In the genomic region with DNA sequence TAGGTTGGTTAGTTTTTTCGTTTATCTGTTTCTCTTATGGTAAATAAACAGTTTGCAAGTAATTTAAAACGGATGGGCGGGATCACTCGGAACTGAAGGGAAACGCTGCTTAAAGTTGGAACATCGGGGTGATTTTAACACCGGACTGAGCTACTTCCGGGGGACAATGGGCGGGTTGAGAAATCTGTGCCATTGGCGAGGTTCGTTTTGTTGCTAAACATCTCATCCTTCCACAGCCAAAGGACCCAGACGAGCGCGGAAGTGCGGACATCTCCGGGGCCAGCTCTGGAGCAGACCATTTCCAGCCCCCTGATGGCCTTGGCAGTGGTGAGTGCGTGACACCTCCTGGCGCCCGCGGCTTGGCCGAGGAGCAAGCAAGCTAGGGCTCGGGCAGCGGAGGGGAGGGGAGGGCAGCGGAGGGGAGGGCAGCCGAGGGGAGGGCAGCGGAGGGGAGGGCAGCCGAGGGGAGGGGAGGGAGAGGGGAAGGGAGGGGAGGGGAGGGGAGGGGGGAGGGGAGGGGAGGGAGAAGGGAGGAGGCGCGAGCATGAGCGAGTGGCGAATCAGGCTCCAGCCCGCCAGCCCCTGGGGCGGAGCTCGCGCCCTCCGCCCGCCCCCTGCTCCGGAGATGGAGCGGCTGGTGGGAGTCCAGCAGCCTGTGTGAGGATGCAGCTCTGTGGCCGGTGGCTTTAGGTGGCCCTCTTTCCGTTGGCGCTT, we compare ENCODE assay signal across 8 mouse cellular contexts. TPM values are rescaled to one million over a fixed set of nuclear protein-coding genes. Genes with fewer than 3 reads are reported as not detected.
DNase-seq lines count a peak whose midpoint lies in the region; ATAC-seq and TF ChIP-seq lines count a peak whose summit lies in the region.

No protein-coding gene starts in this region.

- H3K27ac ChIP-seq in heart, embryonic 10.5 days: peak overlapping the region; percentile 85
- H3K27ac ChIP-seq in kidney, embryonic 15.5 days: peak overlapping the region; percentile 95
- H3K27ac ChIP-seq in liver, adult 2 months (replicated peaks; ENCODE audit: insufficient read depth, low read depth, low read length): peak overlapping the region; percentile 91

- DNase-seq in brain, adult 2 months (ENCODE audit: low read depth, low spot score): peak; percentile 93
- peak; percentile 83 for DNase-seq in heart, embryonic 10.5 days (ENCODE audit: low spot score)
- peak; percentile 85 for DNase-seq in liver, adult 2 months (ENCODE audit: extremely low read depth, low read depth, low spot score)
- DNase-seq in splenic B cell, adult 2 months (ENCODE audit: low read depth, low spot score): peak; percentile 78

- WGBS in heart, embryonic 10.5 days: 18% methylated on average over 30 of the region's 42 CpGs
- 17% methylated on average over 32 of the region's 42 CpGs for WGBS in kidney, embryonic 15.5 days
- WGBS in liver, adult 2 months: 0% methylated on average over 36 of the region's 42 CpGs

- TF ChIP-seq POLR2A in liver, adult 2 months (IDR thresholded peaks at IDR 0.05; ENCODE audit: extremely low read depth, insufficient read depth, low read length): no peak
- no peak for TF ChIP-seq POLR2A in myocyte (IDR thresholded peaks at IDR 0.05; ENCODE audit: insufficient read length, low read depth)

- H3K79me2 ChIP-seq in C2C12 (ENCODE audit: control insufficient read depth, insufficient read depth) (no peaks in the 10 kb centered on the region), myocyte (ENCODE audit: control insufficient read depth, insufficient read depth) (no peaks in the 10 kb centered on the region)
- H3K79me2 ChIP-seq in liver, adult 2 months (ENCODE audit: control insufficient read depth, insufficient read depth, low read length): no peaks in the 10 kb centered on the region

- H3K27me3 ChIP-seq in C2C12 (ENCODE audit: control insufficient read depth, insufficient read depth, insufficient read length) (no peaks in the 10 kb centered on the region), myocyte (ENCODE audit: control insufficient read depth, insufficient read depth, insufficient read length) (no peaks in the 10 kb centered on the region)
- H3K27me3 ChIP-seq in heart, embryonic 10.5 days (ENCODE audit: insufficient read depth, poor library complexity, severe bottlenecking): no peaks in the 10 kb centered on the region
- peaks cover 7% of the 10 kb centered on the region for H3K27me3 ChIP-seq in kidney, embryonic 15.5 days
- no peaks in the 10 kb centered on the region for H3K27me3 ChIP-seq in liver, adult 2 months (ENCODE audit: control insufficient read depth, insufficient read depth, low read length)
- no peaks in the 10 kb centered on the region for H3K27me3 ChIP-seq in splenic B cell, adult 2 months (ENCODE audit: control insufficient read depth, insufficient read depth, low read length, poor library complexity, severe bottlenecking)

- H3K36me3 ChIP-seq in C2C12 (ENCODE audit: control insufficient read depth, insufficient read depth) (no peaks in the 10 kb centered on the region), myocyte (ENCODE audit: control insufficient read depth, insufficient read depth) (no peaks in the 10 kb centered on the region)
- H3K36me3 ChIP-seq in heart, embryonic 10.5 days: no peaks in the 10 kb centered on the region
- no peaks in the 10 kb centered on the region for H3K36me3 ChIP-seq in kidney, embryonic 15.5 days
- H3K36me3 ChIP-seq in liver, adult 2 months (ENCODE audit: control insufficient read depth, insufficient read depth, low read length): no peaks in the 10 kb centered on the region
- no peaks in the 10 kb centered on the region for H3K36me3 ChIP-seq in splenic B cell, adult 2 months (ENCODE audit: control insufficient read depth, insufficient read depth, low read length, poor library complexity, severe bottlenecking)

- H3K4me2 ChIP-seq in kidney, embryonic 15.5 days: peak overlapping the region; percentile 55
- peak overlapping the region; percentile 83 for H3K4me2 ChIP-seq in myocyte (ENCODE audit: low read depth)

- peak; percentile 97 for ATAC-seq in erythroblast, adult 5-6 weeks (replicated peaks; ENCODE audit: low FRiP score, poor library complexity, severe bottlenecking)
- ATAC-seq in kidney, embryonic 15.5 days (replicated peaks; ENCODE audit: low FRiP score): peak; percentile 99

- H3K79me3 ChIP-seq in C2C12 (ENCODE audit: low read depth): no peaks in the 10 kb centered on the region

- H3ac ChIP-seq in C2C12 (ENCODE audit: control insufficient read depth, insufficient read length, low read depth) (peak overlapping the region; percentile 61), myocyte (ENCODE audit: control insufficient read depth, insufficient read length) (no peak overlapping the region)

- 0 out of 2 replicates have a peak overlapping the region, but pooled peaks have one; percentile 38 for H3K9ac ChIP-seq in kidney, embryonic 15.5 days
- H3K9ac ChIP-seq in liver, adult 2 months (ENCODE audit: low read depth, low read length): peak overlapping the region; percentile 85

- no peak for TF ChIP-seq CTCF in C2C12 (IDR thresholded peaks at IDR 0.05; ENCODE audit: control insufficient read depth, insufficient read depth, insufficient read length)
- TF ChIP-seq CTCF in liver, adult 2 months (IDR thresholded peaks at IDR 0.05; ENCODE audit: low read depth, low read length): no peak

- peak overlapping the region; percentile 30 for H3K4me3 ChIP-seq in C2C12 (ENCODE audit: insufficient read depth, poor library complexity, severe bottlenecking)
- H3K4me3 ChIP-seq in heart, embryonic 10.5 days: peak overlapping the region; percentile 62
- peak overlapping the region; percentile 57 for H3K4me3 ChIP-seq in kidney, embryonic 15.5 days (replicated peaks)
- H3K4me3 ChIP-seq in liver, adult 2 months (ENCODE audit: insufficient read depth, low read depth, low read length): peak overlapping the region; percentile 88
- peak overlapping the region; percentile 31 for H3K4me3 ChIP-seq in myocyte

- no peaks in the 10 kb centered on the region for H3K4me1 ChIP-seq in heart, embryonic 10.5 days
- no peaks in the 10 kb centered on the region for H3K4me1 ChIP-seq in kidney, embryonic 15.5 days
- H3K4me1 ChIP-seq in liver, adult 2 months (ENCODE audit: control insufficient read depth, insufficient read depth, low read length): no peaks in the 10 kb centered on the region

- no peaks in the 10 kb centered on the region for H3K9me3 ChIP-seq in heart, embryonic 10.5 days
- no peaks in the 10 kb centered on the region for H3K9me3 ChIP-seq in kidney, embryonic 15.5 days (replicated peaks)

TF ChIP-seq in C2C12, 6 proteins besides CTCF, POLR2A, EP300 and RAD21:
- no peak for TF ChIP-seq MYOD1 (IDR thresholded peaks at IDR 0.05; ENCODE audit: control insufficient read depth, insufficient read length, low read depth)
- no peak for TF ChIP-seq MAX (IDR thresholded peaks at IDR 0.05)

TF ChIP-seq in myocyte, 11 proteins besides CTCF, POLR2A, EP300 and RAD21:
- TF ChIP-seq MYOD1 (IDR thresholded peaks at IDR 0.05; ENCODE audit: control insufficient read depth in 1 of 3, insufficient read length in 2 of 3, low read depth in 2 of 3) (no peak), TCF12 (IDR thresholded peaks at IDR 0.05; ENCODE audit: insufficient read depth, poor library complexity, severe bottlenecking) (no peak), CEBPB (IDR thresholded peaks at IDR 0.05; ENCODE audit: insufficient read depth, poor library complexity, severe bottlenecking) (no peak), MAX (IDR thresholded peaks at IDR 0.05; ENCODE audit: low read depth) (no peak), E2F4 (IDR thresholded peaks at IDR 0.05; ENCODE audit: insufficient read depth) (no peak), MYOG (IDR thresholded peaks at IDR 0.05; ENCODE audit: control insufficient read depth in 1 of 3, insufficient read depth in 1 of 3, insufficient read length in 2 of 3, low read depth in 2 of 3) (no peak), USF1 (IDR thresholded peaks at IDR 0.05; ENCODE audit: low read depth) (no peak), SRF (IDR thresholded peaks at IDR 0.05; ENCODE audit: control insufficient read depth, insufficient read length, low read depth) (no peak), REST (IDR thresholded peaks at IDR 0.05; ENCODE audit: insufficient read depth, insufficient read length) (no peak), TCF3 (IDR thresholded peaks at IDR 0.05; ENCODE audit: insufficient read length, low read depth) (no peak), POLR2AphosphoS2 (IDR thresholded peaks at IDR 0.05; ENCODE audit: insufficient read length, low read depth) (no peak)

RNA-seq across cellular contexts. Expression of a gene that starts 1.6 kb away (rescaled TPM):
- 2.6 TPM for polyA plus RNA-seq in C2C12 (2012; fragmentation: generic; extraction: Trizol)
- total RNA-seq in erythroblast, adult 5-6 weeks (2015; ENCODE audit: low replicate concordance): 7.5 and 7.9 TPM in 2 replicates
- 3.6 and 4.5 TPM in 2 replicates for total RNA-seq in erythroblast, adult 5-6 weeks (2017; ENCODE audit: low replicate concordance)
- polyA plus RNA-seq in heart, embryonic 10.5 days (2016; fragmentation: Nextera tagmentation; extraction: Ambion mirVana): 9.2 and 10.9 TPM in 2 replicates
- 23.5 and 27.2 TPM in 2 replicates for polyA plus RNA-seq in kidney, embryonic 15.5 days (2015; fragmentation: Nextera tagmentation; extraction: Ambion mirVana)
- total RNA-seq in liver, adult 2 months (2014; rRNA removed): 29.0 and 31.9 TPM in 2 replicates
- 4.4 and 6.1 TPM in 2 replicates for polyA plus RNA-seq in liver, adult 2 months (2012; rRNA removed)
- polyA plus RNA-seq in myocyte (2012; fragmentation: generic; extraction: Trizol): 2.3 TPM

RNA-seq across cellular contexts. Expression of a gene that starts 31.5 kb away (rescaled TPM):
- polyA plus RNA-seq in C2C12 (2012; fragmentation: generic; extraction: Trizol) (not detected), myocyte (2012; fragmentation: generic; extraction: Trizol) (not detected)
- not detected in 2 replicates for total RNA-seq in erythroblast, adult 5-6 weeks (2015; ENCODE audit: low replicate concordance)
- not detected in 2 replicates for total RNA-seq in erythroblast, adult 5-6 weeks (2017; ENCODE audit: low replicate concordance)
- polyA plus RNA-seq in heart, embryonic 10.5 days (2016; fragmentation: Nextera tagmentation; extraction: Ambion mirVana): not detected in 2 replicates
- polyA plus RNA-seq in kidney, embryonic 15.5 days (2015; fragmentation: Nextera tagmentation; extraction: Ambion mirVana): 0.03 TPM in 1 of 2 replicates, not detected in the other
- not detected in 2 replicates for total RNA-seq in liver, adult 2 months (2014; rRNA removed)
- not detected in 2 replicates for polyA plus RNA-seq in liver, adult 2 months (2012; rRNA removed)

Comparison
In these comparisons a context has a peak if more than half of its experiments do, and no peak if none do; other contexts are left out.
1. Peak in every context shown above with its lines: DNase-seq, ATAC-seq, H3K4me3 ChIP-seq and H3K27ac ChIP-seq.
2. H3K4me3 ChIP-seq: peak in every context shown above with its lines; median percentile 88 in liver, adult 2 months; 62 in heart, embryonic 10.5 days; 57 in kidney, embryonic 15.5 days; 31 in myocyte; 30 in C2C12.